Mouse (Mus musculus) CH12.LX (cell line): ENCODE measurements around the gene Tanc2. TPM values are rescaled to one million over a fixed set of nuclear protein-coding genes. Genes with fewer than 3 reads are reported as not detected.

Experiments
- DNase-seq: peaks from one replicate; pipeline ENCODE4 v3.0.0-alpha.2; 2013; ENCODE audit errors: extremely low read depth
- H3K27ac ChIP-seq: 2 replicates; pipeline ENCODE4 v1.5.1; 2012; ENCODE audit warnings: low read depth, mild to moderate bottlenecking, control low read depth, moderate library complexity; ENCODE audit not compliant: insufficient read depth
- H3K27me3 ChIP-seq: replicated peaks from 2 replicates; pipeline ENCODE3; 2012; ENCODE audit warnings: inconsistent platforms
- H3K36me3 ChIP-seq, 2 experiments: replicated peaks in 1 of 2; 2 replicates each; pipeline versions ENCODE3 to v1.6.1; 2012; ENCODE audit warnings: inconsistent platforms in 1 of 2, low read length in 1 of 2, mild to moderate bottlenecking in 1 of 2, mixed read lengths in 1 of 2, moderate library complexity in 1 of 2; ENCODE audit not compliant: control insufficient read depth in 1 of 2, insufficient read depth in 1 of 2
- H3K4me1 ChIP-seq, 2 experiments: 2 replicates each; pipeline ENCODE4 v1.6.1; 2012; ENCODE audit warnings: inconsistent platforms in 1 of 2, moderate library complexity in 1 of 2; ENCODE audit not compliant: insufficient read depth in 2 of 2, control insufficient read depth in 1 of 2
- H3K4me2 ChIP-seq: 2 replicates; pipeline ENCODE4 v1.6.1; 2012; ENCODE audit warnings: low read depth, mild to moderate bottlenecking, control low read depth; ENCODE audit not compliant: poor library complexity, insufficient read depth, severe bottlenecking
- H3K4me3 ChIP-seq, 3 experiments: fragments of 150-350 bp in 1 of 3; sonication (generic) in 1 of 3; replicated peaks in 1 of 3; 2 replicates each; pipeline versions ENCODE3 to v1.5.1; 2011 to 2012; ENCODE audit warnings: low read depth in 2 of 3, low read length in 2 of 3, mild to moderate bottlenecking in 2 of 3, moderate library complexity in 2 of 3, control low read depth in 1 of 3, improper control_type of control experiment in 1 of 3, inconsistent platforms in 1 of 3, mixed read lengths in 1 of 3; ENCODE audit not compliant: poor library complexity in 1 of 3
- H3K79me2 ChIP-seq: replicated peaks from 2 replicates; pipeline ENCODE4 v1.6.1; 2012; ENCODE audit warnings: mild to moderate bottlenecking, moderate library complexity; ENCODE audit not compliant: control insufficient read depth, poor library complexity, insufficient read depth, severe bottlenecking; ENCODE audit errors: extremely low read depth
- H3K9ac ChIP-seq: 2 replicates; pipeline ENCODE4 v1.6.1; 2012; ENCODE audit warnings: low read depth, mild to moderate bottlenecking, control low read depth, moderate library complexity; ENCODE audit not compliant: insufficient read depth
- H3K9me3 ChIP-seq: replicated peaks from 2 replicates; pipeline ENCODE3; 2012; ENCODE audit warnings: low read length, inconsistent platforms, mixed read lengths
- CHD1 ChIP-seq: IDR thresholded peaks from 2 replicates; pipeline ENCODE4 v1.6.1; 2012; ENCODE audit warnings: low read depth, low read length, improper control_type of control experiment, inconsistent platforms
- CTCF ChIP-seq, 2 experiments: IDR thresholded peaks in 1 of 2; conservative IDR thresholded peaks in 1 of 2; 2 replicates each; pipeline ENCODE4 v1.5.1; 2011 to 2012; ENCODE audit warnings: low read depth in 2 of 2, low read length in 2 of 2, improper control_type of control experiment in 1 of 2, inconsistent platforms in 1 of 2, mild to moderate bottlenecking in 1 of 2, moderate library complexity in 1 of 2
- GABPA ChIP-seq: IDR thresholded peaks from 2 replicates; pipeline ENCODE4 v1.6.1; 2012; ENCODE audit warnings: low read depth, low read length, improper control_type of control experiment, inconsistent platforms; ENCODE audit not compliant: insufficient replicate concordance
- IRF4 ChIP-seq: IDR thresholded peaks from 2 replicates; pipeline ENCODE4 v1.6.1; 2014; ENCODE audit warnings: low read depth, mild to moderate bottlenecking, inconsistent platforms, low read length, improper control_type of control experiment
- MAFK ChIP-seq: IDR thresholded peaks from 2 replicates; pipeline ENCODE4 v1.6.1; 2011; ENCODE audit warnings: low read length, improper control_type of control experiment; ENCODE audit not compliant: insufficient replicate concordance
- MAX ChIP-seq: IDR thresholded peaks from 2 replicates; pipeline ENCODE4 v1.6.1; 2011; ENCODE audit warnings: low read length, improper control_type of control experiment
- MAZ ChIP-seq: IDR thresholded peaks from 2 replicates; pipeline ENCODE4 v1.6.1; 2012; ENCODE audit warnings: low read depth, mild to moderate bottlenecking, inconsistent platforms, low read length, improper control_type of control experiment, moderate library complexity
- MEF2A ChIP-seq: IDR thresholded peaks from 2 replicates; pipeline ENCODE4 v1.6.1; 2014; ENCODE audit warnings: low read depth, mild to moderate bottlenecking, inconsistent platforms, low read length, improper control_type of control experiment, borderline replicate concordance
- MXI1 ChIP-seq: IDR thresholded peaks from 2 replicates; pipeline ENCODE4 v1.6.1; 2011; ENCODE audit warnings: mild to moderate bottlenecking, low read depth, low read length, improper control_type of control experiment
- MYC ChIP-seq: IDR thresholded peaks from 2 replicates; pipeline ENCODE4 v1.6.1; 2011; ENCODE audit warnings: low read depth, mild to moderate bottlenecking, improper control_type of control experiment, low read length
- NELFE ChIP-seq: IDR thresholded peaks from 2 replicates; pipeline ENCODE4 v1.6.1; 2011; ENCODE audit warnings: low read depth, low read length, improper control_type of control experiment
- POLR2AphosphoS2 ChIP-seq: IDR thresholded peaks from 2 replicates; pipeline ENCODE4 v1.6.1; 2011; ENCODE audit warnings: low read depth, low read length, improper control_type of control experiment
- RAD21 ChIP-seq: IDR thresholded peaks from 2 replicates; pipeline ENCODE4 v1.6.1; 2011; ENCODE audit warnings: low read depth, mild to moderate bottlenecking, low read length, improper control_type of control experiment, moderate library complexity
- RCOR1 ChIP-seq: conservative IDR thresholded peaks from 2 replicates; pipeline ENCODE4 v1.6.1; 2012; ENCODE audit warnings: low read depth, mild to moderate bottlenecking, inconsistent platforms, low read length, improper control_type of control experiment
- SMC3 ChIP-seq: IDR thresholded peaks from 2 replicates; pipeline ENCODE4 v1.6.1; 2011; ENCODE audit warnings: low read depth, low read length, improper control_type of control experiment
- TBP ChIP-seq: conservative IDR thresholded peaks from 2 replicates; pipeline ENCODE4 v1.6.1; 2011; ENCODE audit warnings: low read depth, low read length, improper control_type of control experiment
- USF1 ChIP-seq: IDR thresholded peaks from 2 replicates; pipeline ENCODE4 v1.6.1; 2014; ENCODE audit warnings: low read depth, mild to moderate bottlenecking, inconsistent platforms, low read length, improper control_type of control experiment
- USF2 ChIP-seq: conservative IDR thresholded peaks from 2 replicates; pipeline ENCODE4 v1.6.1; 2011; ENCODE audit warnings: low read depth, low read length, improper control_type of control experiment
- ZC3H11A ChIP-seq: IDR thresholded peaks from 2 replicates; pipeline ENCODE4 v1.6.1; 2012; ENCODE audit warnings: low read depth, mild to moderate bottlenecking, inconsistent platforms, low read length, improper control_type of control experiment
- ZKSCAN1 ChIP-seq: IDR thresholded peaks from 2 replicates; pipeline ENCODE4 v1.6.1; 2012; ENCODE audit warnings: low read depth, inconsistent platforms, low read length, improper control_type of control experiment, borderline replicate concordance
- ZNF384 ChIP-seq: IDR thresholded peaks from 2 replicates; pipeline ENCODE4 v1.6.1; 2012; ENCODE audit warnings: low read depth, low read length, improper control_type of control experiment, inconsistent platforms
- dilution Hi-C: fragments of 300-500 bp; cut with MboI; formaldehyde crosslinking; loops from 2 replicates; pipeline ENCODE4 v1.14.3; 2020; ENCODE audit warnings: low sequenced_read_pairs; ENCODE audit not compliant: extremely low pct_unique_long_range_greater_than_20kb, extremely low pct_ligation_motif_present
- in situ Hi-C: fragments of 300-500 bp; cut with MboI; formaldehyde crosslinking; loops from 3 replicates; pipeline ENCODE4 v1.14.3; 2019; ENCODE audit warnings: low sequenced_read_pairs, low pct_ligation_motif_present, low pct_unique_long_range_greater_than_20kb, mixed read lengths
- polyA plus RNA-seq: library from polyadenylated mRNA; unstranded; fragments of >175 nt; gene quantifications from 2 replicates; pipeline ENCODE4 v1.2.1, GENCODE M21; 2012; ENCODE audit warnings: low read depth; ENCODE audit not compliant: insufficient read length
- total RNA-seq, 2 experiments: library from RNA; depleted of rRNA; stranded (reverse); fragments of 300-350 nt in 1 of 2; fragments of >200 nt in 1 of 2; gene quantifications; 2 replicates each; pipeline ENCODE4 v1.2.3; 2012 to 2014

The Tanc2 gene
- total and polyA plus RNA-seq, 3 experiments = 2.6 to 10.4 (median 3.2) TPM

GRCm38 (mm10) chr11:105643995-105644394 lies 54.2 kb downstream of the Tanc2 start:
- no peak overlapping the region for H3K27ac ChIP-seq
- dilution Hi-C loops = no loop called here
- H3K36me3 ChIP-seq = no peaks in the 10 kb centered on the region
- TF ChIP-seq RAD21 (peak; percentile 65), CTCF (conservative IDR thresholded peaks at IDR 0.05 in 1 of 2, IDR thresholded peaks at IDR 0.05 in 1 of 2; ENCODE audit: low read depth in 2 of 2, low read length in 2 of 2) (peak in 1 of 2 experiments; percentile 71; a peak in 3 of 4 replicates), SMC3 (peak; percentile 63), ZNF384 (no peak)
- TF ChIP-seq, all 38 proteins: peak for 3
- H3K4me3 ChIP-seq = no peak overlapping the region
- H3K9me3 ChIP-seq = no peaks in the 10 kb centered on the region
- DNase-seq = peak; percentile 40
- in situ Hi-C loops = no loop called here
- H3K79me2 ChIP-seq = no peaks in the 10 kb centered on the region
- H3K9ac ChIP-seq = no peak overlapping the region
- no peaks in the 10 kb centered on the region for H3K27me3 ChIP-seq
- H3K4me1 ChIP-seq = no peaks in the 10 kb centered on the region
- H3K4me2 ChIP-seq = no peak overlapping the region

DNA sequence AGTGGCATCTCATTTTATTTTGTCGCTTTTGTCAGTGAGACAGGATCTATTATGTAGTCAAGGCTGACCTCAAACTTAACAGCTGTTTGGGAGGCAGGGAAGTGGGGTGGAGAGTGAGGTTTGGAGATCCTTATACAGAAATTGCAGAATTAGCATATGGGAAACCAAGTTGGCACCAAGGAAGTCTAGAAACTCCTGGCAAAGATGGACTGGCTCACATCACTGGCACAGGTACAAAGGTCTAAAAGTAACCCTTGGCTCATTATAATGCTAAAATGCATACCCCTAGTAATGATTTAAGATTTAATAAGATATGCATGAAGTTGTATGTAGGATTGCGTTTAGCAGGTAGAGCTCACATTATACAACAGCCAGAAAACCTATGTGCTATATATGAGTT lies 58.2 kb downstream of the Tanc2 start:
- no peak for DNase-seq
- TF ChIP-seq POLR2AphosphoS2 (no peak), MAFK (no peak), MAX (no peak), MYC (no peak), MEF2A (no peak), ZKSCAN1 (no peak), CHD1 (no peak), IRF4 (no peak), GABPA (no peak), MAZ (no peak)
- TF ChIP-seq, all 38 proteins: peak for 0
- dilution Hi-C loops = no loop called here
- Histone ChIP-seq H3K4me1 (no peaks in the 10 kb centered on the region), H3K4me2 (no peak overlapping the region), H3K9me3 (no peaks in the 10 kb centered on the region), H3K36me3 (no peaks in the 10 kb centered on the region), H3K9ac (no peak overlapping the region), H3K27me3 (no peaks in the 10 kb centered on the region), H3K27ac (no peak overlapping the region), H3K4me3 (no peak overlapping the region), H3K79me2 (no peaks in the 10 kb centered on the region)
- in situ Hi-C loops = no loop called here

DNA sequence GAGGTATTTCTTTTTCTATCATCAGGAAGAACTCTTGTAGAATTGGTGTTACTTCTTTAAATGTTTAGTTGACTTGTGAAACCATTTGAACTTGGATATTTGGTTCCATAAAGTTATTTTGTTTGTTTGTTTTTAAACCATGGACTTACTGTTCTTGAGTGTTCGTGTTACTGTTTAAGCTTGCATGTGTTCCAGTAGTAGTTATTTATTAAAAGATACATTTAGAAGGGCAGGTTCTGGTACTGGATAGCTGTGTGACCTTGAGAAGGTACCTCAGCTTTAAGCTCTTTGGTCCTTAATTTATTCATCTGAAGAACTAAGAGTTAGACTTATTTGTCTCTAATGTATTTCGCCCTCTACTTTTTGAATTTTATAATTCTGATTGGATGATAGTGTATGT lies 64.8 kb downstream of the Tanc2 start:
- no peaks in the 10 kb centered on the region for H3K4me1 ChIP-seq
- no peaks in the 10 kb centered on the region for H3K79me2 ChIP-seq
- no peak for DNase-seq
- H3K4me2 ChIP-seq = no peak overlapping the region
- H3K27me3 ChIP-seq = no peaks in the 10 kb centered on the region
- no peak overlapping the region for H3K27ac ChIP-seq
- no peak for TF ChIP-seq MYC
- no peak for TF ChIP-seq POLR2AphosphoS2
- TF ChIP-seq USF1 = no peak
- no peak for TF ChIP-seq RAD21
- no peak for TF ChIP-seq MXI1
- no peak for TF ChIP-seq ZC3H11A
- TF ChIP-seq MAFK = no peak
- TF ChIP-seq RCOR1 = no peak
- no peak for TF ChIP-seq USF2
- TF ChIP-seq TBP = no peak
- no peak for TF ChIP-seq MAZ
- TF ChIP-seq MEF2A = no peak
- no peak for TF ChIP-seq NELFE
- TF ChIP-seq, all 38 proteins: peak for 0
- H3K9ac ChIP-seq = no peak overlapping the region
- H3K4me3 ChIP-seq = no peak overlapping the region
- in situ Hi-C loops (no loop called here), dilution Hi-C loops (no loop called here)
- no peaks in the 10 kb centered on the region for H3K9me3 ChIP-seq
- no peaks in the 10 kb centered on the region for H3K36me3 ChIP-seq
